Mouse (Mus musculus): ENCODE measurements around the gene Gpr83. TPM values are rescaled to one million over a fixed set of nuclear protein-coding genes. Genes with fewer than 3 reads are reported as not detected.
"Not testable (repeated sequence)": the region's sequence is repeated elsewhere in the genome, so short reads cannot be mapped to it uniquely, and the experiment has no call there.

Gpr83 gene
- total RNA-seq, 4 experiments from 2014 or later = 29.1 to 36.2 (median 31.5) TPM

DNA sequence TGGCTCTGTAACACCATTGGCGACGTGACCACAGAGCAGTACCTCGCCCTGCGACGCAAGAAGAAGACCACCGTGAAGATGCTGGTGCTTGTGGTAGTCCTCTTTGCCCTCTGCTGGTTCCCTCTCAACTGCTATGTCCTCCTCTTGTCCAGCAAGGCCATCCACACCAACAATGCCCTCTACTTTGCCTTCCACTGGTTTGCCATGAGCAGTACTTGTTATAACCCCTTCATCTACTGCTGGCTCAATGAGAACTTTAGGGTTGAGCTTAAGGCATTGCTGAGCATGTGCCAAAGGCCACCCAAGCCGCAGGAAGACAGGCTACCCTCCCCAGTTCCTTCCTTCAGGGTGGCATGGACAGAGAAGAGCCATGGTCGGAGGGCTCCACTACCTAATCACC lies 8.3 kb downstream of the Gpr83 start:
- DNase-seq (ENCODE audit: low spot score in 2 of 2) = no peak

DNA sequence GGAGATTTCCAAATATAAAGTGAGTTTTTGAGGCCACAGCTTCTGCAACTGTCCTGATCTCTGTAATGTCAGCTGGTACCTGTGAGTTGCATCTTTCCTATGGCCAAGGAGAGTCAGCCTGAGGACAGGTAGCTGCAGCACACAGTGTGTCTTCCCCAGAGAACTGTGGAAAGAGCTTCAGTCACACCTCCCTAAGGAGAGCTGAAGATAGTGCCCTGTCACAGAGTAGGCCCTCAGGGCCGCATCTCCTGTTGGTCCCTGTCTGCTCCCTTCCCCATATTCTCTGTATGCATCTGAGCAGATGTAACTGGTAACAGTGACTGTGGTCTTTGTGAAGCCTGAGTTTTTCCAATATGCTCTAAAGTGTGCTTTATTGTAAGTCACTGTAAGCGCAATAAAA lies 10.4 kb downstream of the Gpr83 start:
- no peak for DNase-seq (ENCODE audit: low spot score in 2 of 2)

DNA sequence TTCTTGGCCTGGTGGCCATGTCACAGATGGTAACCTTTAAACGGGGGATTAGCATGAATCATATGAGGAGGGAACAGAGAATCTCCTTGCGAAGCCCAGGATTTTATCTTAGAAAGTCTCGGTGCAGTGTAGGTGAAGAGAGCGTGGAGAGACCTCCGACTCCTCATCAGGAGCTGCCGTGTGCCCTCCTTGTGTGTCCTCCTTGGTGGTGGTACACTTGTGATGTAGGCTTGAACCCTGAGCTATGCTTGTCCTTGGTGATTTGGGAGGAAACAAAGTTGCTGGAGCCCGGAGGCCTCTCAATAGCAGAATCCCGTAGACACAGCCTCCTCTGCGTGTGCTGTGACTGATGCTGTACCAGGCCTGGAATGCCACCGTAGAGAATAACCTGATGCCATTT lies 10.8 kb downstream of the Gpr83 start:
- no peak for DNase-seq (ENCODE audit: low spot score in 2 of 2)

- DNase-seq (ENCODE audit: low spot score in 2 of 2) = no peak
Observed at GRCm38 (mm10) chr9:14871536-14871935, 11.5 kb downstream of the Gpr83 start.

DNA sequence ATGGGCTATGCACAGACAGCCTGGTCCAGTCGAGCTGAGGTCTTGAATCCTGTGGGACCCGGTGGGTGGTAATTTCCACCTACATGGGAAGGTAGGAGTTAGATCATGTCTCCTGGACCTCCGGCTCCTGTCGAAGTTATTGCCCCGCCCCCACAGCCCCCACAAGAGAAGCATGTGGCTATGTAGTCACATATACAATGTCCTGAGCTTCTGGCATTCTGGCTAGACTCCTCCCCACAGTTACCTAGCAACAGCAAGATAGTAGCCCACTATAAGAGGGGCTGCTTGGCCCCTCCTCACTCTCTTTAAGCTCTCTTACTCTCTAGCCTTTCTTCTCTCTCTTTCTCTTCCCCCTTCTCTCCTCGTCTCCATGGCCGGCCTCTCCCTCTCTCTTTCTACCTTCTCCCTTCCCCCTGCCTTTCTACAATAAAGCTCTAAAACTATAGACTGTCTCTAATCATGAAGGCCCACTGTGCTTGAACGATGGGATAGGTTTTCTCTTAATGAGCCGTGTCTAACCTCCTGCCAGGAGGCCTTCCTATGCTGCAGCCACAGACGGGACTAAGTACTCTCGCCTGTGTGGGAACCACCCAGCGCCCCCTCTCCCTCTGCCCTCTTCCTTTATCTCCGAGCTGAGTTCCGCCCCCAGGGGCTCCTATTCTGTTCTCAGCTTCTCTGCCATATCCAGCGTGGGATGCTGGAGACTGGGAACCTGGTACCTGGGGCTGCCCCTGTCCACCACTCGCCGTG lies 12.3 kb downstream of the Gpr83 start:
- DNase-seq (ENCODE audit: low spot score in 2 of 2) = no peak

GRCm38 (mm10) chr9:14875743-14876507 lies 15.9 kb downstream of the Gpr83 start:
- no peak for DNase-seq (ENCODE audit: low spot score in 2 of 2)

DNA sequence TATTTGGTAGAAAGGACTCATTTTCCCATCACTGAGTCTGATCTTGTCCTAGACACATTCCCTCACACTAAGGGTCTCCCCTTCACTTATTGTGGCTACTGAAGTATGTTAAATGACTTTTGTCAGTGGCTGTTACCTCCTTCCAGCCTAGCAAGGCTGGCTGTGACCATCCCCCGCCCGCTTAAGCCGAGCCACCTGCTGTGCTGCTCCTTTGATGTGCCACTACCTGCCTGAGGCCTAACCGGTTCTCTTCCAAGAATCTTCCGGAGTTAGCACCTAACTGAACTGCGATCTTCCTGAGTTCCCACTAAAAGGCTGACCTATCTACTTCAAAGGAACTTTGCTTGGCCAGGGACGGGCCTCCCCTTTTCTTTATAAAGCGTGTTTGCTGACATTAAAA lies 16.6 kb downstream of the Gpr83 start:
- not testable (repeated sequence) for DNase-seq (ENCODE audit: low spot score in 2 of 2)

DNA sequence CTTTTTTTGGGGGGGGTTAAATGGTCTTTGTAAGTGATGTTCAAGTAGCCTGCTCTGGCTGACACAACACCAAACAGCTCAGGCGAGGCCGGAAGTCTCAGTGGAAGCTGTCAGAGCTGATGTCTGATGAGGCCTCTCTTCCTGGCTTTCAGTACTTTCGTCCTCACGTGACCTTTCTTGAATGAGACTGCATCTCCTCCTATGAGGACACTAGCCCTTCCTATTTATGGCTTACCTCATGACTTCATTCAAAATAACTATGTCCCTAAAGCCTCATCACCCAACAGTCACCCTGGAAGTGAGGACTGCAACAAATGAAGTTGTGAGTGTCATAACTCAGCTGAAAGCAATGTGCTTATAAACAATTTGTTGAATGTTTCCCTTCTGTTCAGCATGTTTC lies 24.6 kb downstream of the Gpr83 start:
- DNase-seq (ENCODE audit: low spot score in 2 of 2) = no peak

GRCm38 (mm10) chr9:14885151-14885550 lies 25.1 kb downstream of the Gpr83 start:
- DNase-seq (ENCODE audit: low spot score in 2 of 2) = no peak

DNA sequence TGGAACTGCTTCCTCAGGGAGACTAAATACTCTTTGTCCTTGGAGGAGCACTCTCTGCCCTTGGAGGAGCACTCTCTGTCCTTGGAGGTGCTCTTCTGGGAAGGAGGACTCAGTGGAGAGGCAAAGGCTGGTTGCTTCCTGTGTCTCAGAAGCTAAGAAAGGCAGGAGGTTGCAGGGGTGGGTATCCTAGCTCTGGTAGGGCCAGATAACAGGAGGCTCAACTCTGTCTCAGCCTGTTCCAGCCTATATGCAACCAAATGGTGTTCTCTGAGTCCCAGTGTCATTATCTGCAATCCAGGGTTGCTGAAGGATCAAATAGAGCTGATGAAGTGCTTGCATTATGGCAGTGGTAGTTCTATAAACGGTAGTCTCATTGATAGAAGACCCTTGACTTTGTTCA lies 25.9 kb downstream of the Gpr83 start:
- DNase-seq (ENCODE audit: low spot score in 2 of 2) = no peak

- no peak for DNase-seq (ENCODE audit: low spot score in 2 of 2)
Observed at GRCm38 (mm10) chr9:14887787-14888382, 27.9 kb downstream of the Gpr83 start.

- DNase-seq (ENCODE audit: low spot score in 2 of 2) = no peak
Observed at GRCm38 (mm10) chr9:14888671-14889070, 28.7 kb downstream of the Gpr83 start.

- no peak for DNase-seq (ENCODE audit: low spot score in 2 of 2)
Observed at GRCm38 (mm10) chr9:14890699-14891098, 30.7 kb downstream of the Gpr83 start.

- no peak for DNase-seq (ENCODE audit: low spot score in 2 of 2)
Observed at GRCm38 (mm10) chr9:14891891-14892290, 31.9 kb downstream of the Gpr83 start.

DNA sequence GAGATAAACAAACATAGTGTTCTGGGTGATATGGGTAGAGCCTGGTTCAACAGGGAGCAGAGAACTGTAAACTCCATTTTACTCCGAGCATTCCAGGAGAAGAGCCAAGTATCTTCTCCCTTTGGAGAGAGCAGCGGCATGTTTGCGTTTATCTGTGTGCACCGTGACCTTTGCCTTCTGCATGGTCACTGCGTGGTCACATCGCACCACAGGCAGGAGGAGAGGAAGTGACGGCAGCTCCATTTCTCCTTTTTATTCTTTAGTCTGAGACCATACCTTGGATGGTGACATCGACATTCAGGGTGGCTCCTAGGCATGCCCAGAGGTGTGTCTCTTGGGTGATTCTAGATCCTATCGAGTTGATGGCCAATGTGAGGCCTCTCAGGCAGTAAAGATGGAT lies 33.4 kb downstream of the Gpr83 start:
- no peak for DNase-seq (ENCODE audit: low spot score in 2 of 2)

DNA sequence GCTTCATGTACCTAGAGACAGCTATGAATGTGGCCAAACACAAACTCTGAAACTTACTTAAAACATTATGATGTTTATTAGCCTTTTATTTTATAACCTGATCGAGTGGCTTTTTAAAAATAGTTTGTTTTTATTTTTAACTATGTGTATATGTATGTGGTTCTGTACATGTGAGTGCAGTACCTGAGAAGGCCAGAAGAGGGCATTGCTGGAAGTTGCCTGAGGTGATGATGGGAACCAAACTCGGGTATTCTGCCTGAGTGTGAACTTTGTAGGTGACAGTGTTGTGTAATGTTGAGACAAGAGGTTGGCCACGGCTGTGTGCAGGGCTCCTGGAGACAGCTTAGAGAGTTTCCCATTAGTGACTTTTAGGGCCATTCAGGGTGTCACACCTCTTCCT lies 34.6 kb downstream of the Gpr83 start:
- no peak for DNase-seq (ENCODE audit: low spot score in 2 of 2)

DNA sequence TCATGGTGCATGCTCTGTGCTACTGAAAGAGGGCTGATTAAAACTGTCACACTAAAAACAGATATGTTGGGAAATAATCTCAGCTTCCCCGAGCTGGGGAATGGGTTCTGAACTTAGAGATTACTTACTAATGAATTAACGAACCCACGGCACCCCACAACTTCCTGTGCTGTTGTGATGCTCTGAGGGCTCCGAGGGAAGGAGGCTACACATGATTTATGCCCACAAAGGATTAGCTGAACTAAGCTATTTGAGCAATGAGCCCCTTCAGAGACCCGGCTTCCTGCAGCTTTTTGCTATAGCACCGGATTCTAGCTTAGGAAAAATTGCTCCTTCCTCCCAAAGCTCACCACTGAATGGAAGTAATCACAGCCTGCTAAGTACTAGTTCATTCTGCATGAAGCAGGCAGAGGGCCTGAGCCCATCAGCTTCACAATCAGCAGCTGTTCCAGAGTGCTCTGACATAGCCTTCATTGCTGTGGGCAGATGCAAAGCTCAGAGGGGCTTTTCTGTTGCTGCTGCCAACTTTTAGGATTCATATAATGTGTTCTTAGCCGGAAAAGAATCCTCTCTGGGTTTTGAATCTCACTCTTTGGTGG lies 35.3 kb downstream of the Gpr83 start:
- DNase-seq (ENCODE audit: low spot score in 2 of 2) = no peak

DNA sequence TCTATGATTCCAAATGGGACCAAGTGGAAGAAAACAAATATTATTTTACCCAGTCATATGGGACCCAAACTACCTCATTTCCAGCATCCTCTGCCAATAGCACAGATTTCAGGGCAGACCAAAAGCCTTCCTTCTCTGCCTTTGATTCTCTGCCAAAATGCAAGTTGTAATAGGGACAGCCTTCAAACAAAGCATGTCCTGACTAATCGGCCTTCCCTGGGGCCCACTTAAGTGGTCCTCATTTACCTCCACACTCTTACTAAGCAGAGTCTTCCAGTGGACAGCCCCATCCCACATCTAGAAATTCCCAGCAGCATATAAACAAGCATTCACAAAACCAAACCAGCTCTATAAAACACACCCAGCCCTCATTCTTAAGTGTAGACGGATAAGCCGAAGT lies 37.1 kb downstream of the Gpr83 start:
- DNase-seq (ENCODE audit: low spot score in 2 of 2) = no peak

GRCm38 (mm10) chr9:14901757-14902156 lies 41.7 kb downstream of the Gpr83 start:
- DNase-seq (ENCODE audit: low spot score in 2 of 2) = no peak

DNA sequence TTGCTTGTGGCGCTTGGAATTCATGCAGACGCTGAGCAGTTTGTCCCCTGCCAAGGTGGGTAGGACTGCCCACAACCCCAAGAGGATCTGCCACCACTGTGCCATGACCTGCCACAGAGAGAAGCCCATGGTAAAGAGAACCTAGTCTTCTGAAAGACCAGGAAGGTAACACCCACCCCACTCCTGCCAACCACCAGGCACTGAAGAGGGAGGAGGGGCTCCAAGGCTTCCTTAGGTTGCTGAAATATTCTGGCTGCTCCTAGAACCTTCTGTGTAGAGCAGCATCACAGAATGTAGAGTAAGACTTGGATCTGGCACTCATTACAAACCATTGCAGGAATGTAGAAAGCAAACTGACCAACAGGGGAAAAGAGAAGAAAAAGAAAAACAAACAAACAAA lies 42.4 kb downstream of the Gpr83 start:
- no peak for DNase-seq (ENCODE audit: low spot score in 2 of 2)

GRCm38 (mm10) chr9:14903006-14903405 lies 43.0 kb downstream of the Gpr83 start:
- DNase-seq (ENCODE audit: low spot score in 2 of 2) = no peak

Measured in left cerebral cortex, adult 8-10 months (tissue).